Mouse (Mus musculus) testis, adult 2 months (tissue): ENCODE results near the gene Gm20388.

Experiments
- CTCF ChIP-seq: fragments of 200-500 bp; IDR thresholded peaks from 2 replicates; pipeline ENCODE4 v1.5.1; 2012; ENCODE audit warnings: low read depth, mild to moderate bottlenecking, inconsistent platforms, low read length, moderate library complexity; ENCODE audit not compliant: control insufficient read depth, insufficient read depth, insufficient replicate concordance
- POLR2A ChIP-seq: fragments of 200-500 bp; IDR thresholded peaks from 2 replicates; pipeline ENCODE4 v1.6.1; 2012; ENCODE audit warnings: low read depth, mild to moderate bottlenecking, inconsistent platforms, low read length, moderate library complexity; ENCODE audit not compliant: control insufficient read depth

DNA sequence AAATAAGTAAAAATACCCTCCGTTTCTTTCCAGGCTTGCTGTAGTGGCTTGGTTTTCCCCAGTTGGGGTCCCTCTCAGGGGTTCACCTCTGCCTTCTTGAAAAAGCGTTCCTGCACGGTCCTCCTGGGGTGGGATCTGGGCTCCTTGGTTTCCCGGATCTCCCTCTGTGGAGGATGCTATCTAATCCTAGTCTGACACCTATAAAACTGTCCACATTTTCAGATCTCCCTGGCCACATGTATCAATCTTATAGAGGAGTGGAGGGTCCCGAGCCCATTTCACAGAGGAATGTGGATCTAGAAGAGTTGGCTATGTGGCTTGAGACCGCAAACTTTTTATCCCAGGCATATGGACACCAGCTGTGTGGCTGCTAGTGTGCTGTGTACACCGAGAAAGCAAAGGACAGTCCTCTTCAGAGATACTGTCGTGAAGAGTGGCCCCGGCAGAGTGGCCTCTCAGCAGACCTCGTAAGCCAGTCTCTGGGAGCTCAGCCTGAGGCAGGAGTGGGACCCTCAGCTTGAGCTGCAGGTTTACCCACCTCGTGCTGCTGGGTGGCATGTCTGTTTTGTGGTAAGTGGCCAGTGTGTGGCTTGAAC, 2768.8 kb downstream of the Gm20388 start:
- TF ChIP-seq CTCF (no peak), POLR2A (no peak)
